Mouse (Mus musculus): ENCODE data around the gene Nxpe3.

- TF ChIP-seq POLR2A (IDR thresholded peaks at IDR 0.05; ENCODE audit: extremely low read depth, insufficient read depth, low read length) = no peak
- TF ChIP-seq CTCF (IDR thresholded peaks at IDR 0.05; ENCODE audit: low read depth, low read length) = no peak
Measured at GRCm38 (mm10) chr16:55940781-55941180, 45.7 kb upstream of the Nxpe3 start.

Data from liver, adult 2 months (tissue).